Mouse (Mus musculus) CH12.LX (cell line): Measurements from ENCODE around the gene Nfic. TPM values are rescaled to one million over a fixed set of nuclear protein-coding genes. Genes with fewer than 3 reads are reported as not detected.

Source experiments
- DNase-seq: peaks from one replicate; pipeline ENCODE4 v3.0.0-alpha.2; 2013; ENCODE audit errors: extremely low read depth
- H3K27ac ChIP-seq: 2 replicates; pipeline ENCODE4 v1.5.1; 2012; ENCODE audit warnings: low read depth, mild to moderate bottlenecking, control low read depth, moderate library complexity; ENCODE audit not compliant: insufficient read depth
- H3K27me3 ChIP-seq: replicated peaks from 2 replicates; pipeline ENCODE3; 2012; ENCODE audit warnings: inconsistent platforms
- H3K36me3 ChIP-seq, 2 experiments: replicated peaks in 1 of 2; 2 replicates each; pipeline versions ENCODE3 to v1.6.1; 2012; ENCODE audit warnings: inconsistent platforms in 1 of 2, low read length in 1 of 2, mild to moderate bottlenecking in 1 of 2, mixed read lengths in 1 of 2, moderate library complexity in 1 of 2; ENCODE audit not compliant: control insufficient read depth in 1 of 2, insufficient read depth in 1 of 2
- H3K4me1 ChIP-seq, 2 experiments: 2 replicates each; pipeline ENCODE4 v1.6.1; 2012; ENCODE audit warnings: inconsistent platforms in 1 of 2, moderate library complexity in 1 of 2; ENCODE audit not compliant: insufficient read depth in 2 of 2, control insufficient read depth in 1 of 2
- H3K4me2 ChIP-seq: 2 replicates; pipeline ENCODE4 v1.6.1; 2012; ENCODE audit warnings: low read depth, mild to moderate bottlenecking, control low read depth; ENCODE audit not compliant: poor library complexity, insufficient read depth, severe bottlenecking
- H3K4me3 ChIP-seq, 3 experiments: fragments of 150-350 bp in 1 of 3; sonication (generic) in 1 of 3; replicated peaks in 1 of 3; 2 replicates each; pipeline versions ENCODE3 to v1.5.1; 2011 to 2012; ENCODE audit warnings: low read depth in 2 of 3, low read length in 2 of 3, mild to moderate bottlenecking in 2 of 3, moderate library complexity in 2 of 3, control low read depth in 1 of 3, improper control_type of control experiment in 1 of 3, inconsistent platforms in 1 of 3, mixed read lengths in 1 of 3; ENCODE audit not compliant: poor library complexity in 1 of 3
- H3K79me2 ChIP-seq: replicated peaks from 2 replicates; pipeline ENCODE4 v1.6.1; 2012; ENCODE audit warnings: mild to moderate bottlenecking, moderate library complexity; ENCODE audit not compliant: control insufficient read depth, poor library complexity, insufficient read depth, severe bottlenecking; ENCODE audit errors: extremely low read depth
- H3K9ac ChIP-seq: 2 replicates; pipeline ENCODE4 v1.6.1; 2012; ENCODE audit warnings: low read depth, mild to moderate bottlenecking, control low read depth, moderate library complexity; ENCODE audit not compliant: insufficient read depth
- H3K9me3 ChIP-seq: replicated peaks from 2 replicates; pipeline ENCODE3; 2012; ENCODE audit warnings: low read length, inconsistent platforms, mixed read lengths
- BHLHE40 ChIP-seq: IDR thresholded peaks from 2 replicates; pipeline ENCODE4 v1.6.1; 2011; ENCODE audit warnings: mild to moderate bottlenecking, low read depth, low read length, improper control_type of control experiment
- CHD1 ChIP-seq: IDR thresholded peaks from 2 replicates; pipeline ENCODE4 v1.6.1; 2012; ENCODE audit warnings: low read depth, low read length, improper control_type of control experiment, inconsistent platforms
- CHD2 ChIP-seq: IDR thresholded peaks from 2 replicates; pipeline ENCODE4 v1.6.1; 2011; ENCODE audit warnings: low read length, improper control_type of control experiment
- ELF1 ChIP-seq: IDR thresholded peaks from 2 replicates; pipeline ENCODE4 v1.6.1; 2014; ENCODE audit warnings: low read depth, mild to moderate bottlenecking, inconsistent platforms, low read length, improper control_type of control experiment
- ETS1 ChIP-seq: conservative IDR thresholded peaks from 2 replicates; pipeline ENCODE4 v1.6.1; 2012; ENCODE audit warnings: low read depth, mild to moderate bottlenecking, inconsistent platforms, low read length, improper control_type of control experiment, moderate library complexity
- GABPA ChIP-seq: IDR thresholded peaks from 2 replicates; pipeline ENCODE4 v1.6.1; 2012; ENCODE audit warnings: low read depth, low read length, improper control_type of control experiment, inconsistent platforms; ENCODE audit not compliant: insufficient replicate concordance
- HCFC1 ChIP-seq: IDR thresholded peaks from 2 replicates; pipeline ENCODE4 v1.6.1; 2012; ENCODE audit warnings: low read depth, mild to moderate bottlenecking, inconsistent platforms, low read length, improper control_type of control experiment
- JUN ChIP-seq: IDR thresholded peaks from 2 replicates; pipeline ENCODE4 v1.6.1; 2011; ENCODE audit warnings: low read depth, mild to moderate bottlenecking, low read length, improper control_type of control experiment, moderate library complexity; ENCODE audit not compliant: insufficient read depth
- JUND ChIP-seq: conservative IDR thresholded peaks from 2 replicates; pipeline ENCODE4 v1.6.1; 2011; ENCODE audit warnings: low read depth, low read length, improper control_type of control experiment
- KAT2A ChIP-seq: IDR thresholded peaks from 2 replicates; pipeline ENCODE4 v1.6.1; 2012; ENCODE audit warnings: low read length, improper control_type of control experiment, inconsistent platforms; ENCODE audit not compliant: insufficient replicate concordance
- MAFK ChIP-seq: IDR thresholded peaks from 2 replicates; pipeline ENCODE4 v1.6.1; 2011; ENCODE audit warnings: low read length, improper control_type of control experiment; ENCODE audit not compliant: insufficient replicate concordance
- MAX ChIP-seq: IDR thresholded peaks from 2 replicates; pipeline ENCODE4 v1.6.1; 2011; ENCODE audit warnings: low read length, improper control_type of control experiment
- MAZ ChIP-seq: IDR thresholded peaks from 2 replicates; pipeline ENCODE4 v1.6.1; 2012; ENCODE audit warnings: low read depth, mild to moderate bottlenecking, inconsistent platforms, low read length, improper control_type of control experiment, moderate library complexity
- MEF2A ChIP-seq: IDR thresholded peaks from 2 replicates; pipeline ENCODE4 v1.6.1; 2014; ENCODE audit warnings: low read depth, mild to moderate bottlenecking, inconsistent platforms, low read length, improper control_type of control experiment, borderline replicate concordance
- MXI1 ChIP-seq: IDR thresholded peaks from 2 replicates; pipeline ENCODE4 v1.6.1; 2011; ENCODE audit warnings: mild to moderate bottlenecking, low read depth, low read length, improper control_type of control experiment
- NELFE ChIP-seq: IDR thresholded peaks from 2 replicates; pipeline ENCODE4 v1.6.1; 2011; ENCODE audit warnings: low read depth, low read length, improper control_type of control experiment
- NRF1 ChIP-seq: IDR thresholded peaks from 2 replicates; pipeline ENCODE4 v1.6.1; 2014; ENCODE audit warnings: low read depth, mild to moderate bottlenecking, inconsistent platforms, low read length, improper control_type of control experiment, moderate library complexity
- PAX5 ChIP-seq: IDR thresholded peaks from 2 replicates; pipeline ENCODE4 v1.6.1; 2012; ENCODE audit warnings: low read length, inconsistent platforms, mixed read lengths
- POLR2A ChIP-seq: IDR thresholded peaks from 2 replicates; pipeline ENCODE4 v1.6.1; 2011; ENCODE audit warnings: low read depth, mild to moderate bottlenecking, improper control_type of control experiment, low read length
- POLR2AphosphoS2 ChIP-seq: IDR thresholded peaks from 2 replicates; pipeline ENCODE4 v1.6.1; 2011; ENCODE audit warnings: low read depth, low read length, improper control_type of control experiment
- RAD21 ChIP-seq: IDR thresholded peaks from 2 replicates; pipeline ENCODE4 v1.6.1; 2011; ENCODE audit warnings: low read depth, mild to moderate bottlenecking, low read length, improper control_type of control experiment, moderate library complexity
- RCOR1 ChIP-seq: conservative IDR thresholded peaks from 2 replicates; pipeline ENCODE4 v1.6.1; 2012; ENCODE audit warnings: low read depth, mild to moderate bottlenecking, inconsistent platforms, low read length, improper control_type of control experiment
- SIN3A ChIP-seq: IDR thresholded peaks from 2 replicates; pipeline ENCODE4 v1.6.1; 2012; ENCODE audit warnings: low read length, improper control_type of control experiment, inconsistent platforms
- SMC3 ChIP-seq: IDR thresholded peaks from 2 replicates; pipeline ENCODE4 v1.6.1; 2011; ENCODE audit warnings: low read depth, low read length, improper control_type of control experiment
- TCF12 ChIP-seq: IDR thresholded peaks from 2 replicates; pipeline ENCODE4 v1.6.1; 2014; ENCODE audit warnings: low read depth, mild to moderate bottlenecking, inconsistent platforms, low read length, improper control_type of control experiment
- UBTF ChIP-seq: IDR thresholded peaks from 2 replicates; pipeline ENCODE4 v1.6.1; 2012; ENCODE audit warnings: low read depth, mild to moderate bottlenecking, inconsistent platforms, low read length, improper control_type of control experiment, moderate library complexity
- ZKSCAN1 ChIP-seq: IDR thresholded peaks from 2 replicates; pipeline ENCODE4 v1.6.1; 2012; ENCODE audit warnings: low read depth, inconsistent platforms, low read length, improper control_type of control experiment, borderline replicate concordance
- ZMIZ1 ChIP-seq: IDR thresholded peaks from 2 replicates; pipeline ENCODE4 v1.6.1; 2012; ENCODE audit warnings: low read depth, mild to moderate bottlenecking, inconsistent platforms, low read length, improper control_type of control experiment
- ZNF384 ChIP-seq: IDR thresholded peaks from 2 replicates; pipeline ENCODE4 v1.6.1; 2012; ENCODE audit warnings: low read depth, low read length, improper control_type of control experiment, inconsistent platforms
- dilution Hi-C: fragments of 300-500 bp; cut with MboI; formaldehyde crosslinking; loops from 2 replicates; pipeline ENCODE4 v1.14.3; 2020; ENCODE audit warnings: low sequenced_read_pairs; ENCODE audit not compliant: extremely low pct_unique_long_range_greater_than_20kb, extremely low pct_ligation_motif_present
- in situ Hi-C: fragments of 300-500 bp; cut with MboI; formaldehyde crosslinking; loops from 3 replicates; pipeline ENCODE4 v1.14.3; 2019; ENCODE audit warnings: low sequenced_read_pairs, low pct_ligation_motif_present, low pct_unique_long_range_greater_than_20kb, mixed read lengths
- polyA plus RNA-seq: library from polyadenylated mRNA; unstranded; fragments of >175 nt; gene quantifications from 2 replicates; pipeline ENCODE4 v1.2.1, GENCODE M21; 2012; ENCODE audit warnings: low read depth; ENCODE audit not compliant: insufficient read length
- total RNA-seq, 2 experiments: library from RNA; depleted of rRNA; stranded (reverse); fragments of 300-350 nt in 1 of 2; fragments of >200 nt in 1 of 2; gene quantifications; 2 replicates each; pipeline ENCODE4 v1.2.3; 2012 to 2014

The Nfic gene
- total and polyA plus RNA-seq, 3 experiments = 0.07 to 4.7 (median 4.0) TPM

GRCm38 (mm10) chr10:81384605-81384982, 70.8 kb downstream of the Nfic start:
- H3K4me2 ChIP-seq = peak overlapping the region; percentile 64; the same call in 1 of the 2 replicates
- peaks cover 6 to 18% of the 10 kb centered on the region in 2 experiments for H3K4me1 ChIP-seq
- H3K9ac ChIP-seq = peak overlapping the region; percentile 84
- TF ChIP-seq BHLHE40 (peak; percentile 74), RCOR1 (peak; percentile 39; the same call in 1 of the 2 replicates), SIN3A (0 out of 2 replicates have a peak, but pooled peaks have one; percentile 4), KAT2A (0 out of 2 replicates have a peak, but pooled peaks have one; percentile 4), POLR2A (no peak), ZKSCAN1 (no peak), ZMIZ1 (peak; percentile 8; the same call in 1 of the 2 replicates), MAZ (peak; percentile 24; the same call in 1 of the 2 replicates), MAX (no peak; the same call in 1 of the 2 replicates), MAFK (no peak), MXI1 (peak; percentile 51)
- TF ChIP-seq, all 38 proteins: peak for 7
- DNase-seq = no peak
- Histone ChIP-seq H3K27ac (peak overlapping the region; percentile 49; the same call in 1 of the 2 replicates), H3K36me3 (peaks cover 39 to 41% of the 10 kb centered on the region in 2 experiments), H3K79me2 (peaks cover 19% of the 10 kb centered on the region), H3K27me3 (no peaks in the 10 kb centered on the region), H3K4me3 (peak overlapping the region; percentile 82 to 96 (median 87)), H3K9me3 (no peaks in the 10 kb centered on the region)
- in situ Hi-C loops = loop anchor here (5.0 kb wide), 1 partner anchor 148 kb away; no protein-coding TSS in a partner anchor
- dilution Hi-C loops = no loop called here

- H3K4me1 ChIP-seq = peaks cover 6 to 23% of the 10 kb centered on the region in 2 experiments
- H3K9me3 ChIP-seq = no peaks in the 10 kb centered on the region
- H3K4me2 ChIP-seq = peak within 1 kb of the TSS; percentile 64
- in situ Hi-C loops = loop anchor here (5.0 kb wide), 1 partner anchor 148 kb away; no protein-coding TSS in a partner anchor
- H3K79me2 ChIP-seq = peaks cover 19% of the 10 kb centered on the region
- no peaks in the 10 kb centered on the region for H3K27me3 ChIP-seq
- peak; percentile 99 for DNase-seq
- dilution Hi-C loops = no loop called here
- peak within 1 kb of the TSS; percentile 84 for H3K9ac ChIP-seq
- peak within 1 kb of the TSS; percentile 49; the same call in 1 of the 2 replicates for H3K27ac ChIP-seq
- H3K36me3 ChIP-seq = peaks cover 33 to 35% of the 10 kb centered on the region in 2 experiments
- H3K4me3 ChIP-seq = peak within 1 kb of the TSS; percentile 82 to 96 (median 87)
- TF ChIP-seq JUND (no peak), HCFC1 (peak; percentile 89), JUN (no peak), POLR2AphosphoS2 (peak; percentile 74; the same call in 1 of the 2 replicates), MXI1 (peak; percentile 90), GABPA (no peak; the same call in 1 of the 2 replicates), RAD21 (no peak), CHD1 (peak; percentile 99), NELFE (peak; percentile 92), ZMIZ1 (peak; percentile 81), ZNF384 (no peak), MEF2A (peak; percentile 34; the same call in 1 of the 2 replicates), MAZ (no peak), MAX (peak; percentile 98), UBTF (no peak), TCF12 (peak; percentile 96), NRF1 (peak; percentile 100), ELF1 (peak; percentile 95), CHD2 (peak; percentile 95), ZKSCAN1 (no peak), SMC3 (no peak), PAX5 (no peak), ETS1 (no peak)
These were observed 71.4 kb downstream of the Nfic start, which contains the start of the genes Dohh and Gm48551 for GRCm38 (mm10) chr10:81383802-81384604. Dohh (plus strand) TSS chr10:81384428. Gm48551 (plus strand) TSS chr10:81384466.
